Mouse (Mus musculus): ENCODE measurements at regions not wholly inside any gene's neighbourhood (a gene's known extent, or its start where the extent isn't known, plus 50 kb on each side); places are given as distances from the start of the nearest gene placed in this dataset.

GRCm38 (mm10) chr13:72691783-72692729 lies 63.4 kb downstream of the Irx2 start:
- H3K36me3 ChIP-seq (ENCODE audit: control insufficient read depth, insufficient read depth, low read length), result no peaks in the 10 kb centered on the region
- H3K4me1 ChIP-seq (ENCODE audit: control insufficient read depth, insufficient read depth, low read length), result no peaks in the 10 kb centered on the region
- no peak overlapping the region for H3K4me3 ChIP-seq (ENCODE audit: insufficient read depth, low read depth, low read length)
- H3K27me3 ChIP-seq (replicated peaks; ENCODE audit: control insufficient read depth, insufficient read depth, low read length), result no peaks in the 10 kb centered on the region
- DNase-seq, result no peak
- WGBS, result 47% methylated on average over 13 of the region's 13 CpGs
- H3K27ac ChIP-seq (ENCODE audit: insufficient read depth, low read depth, low read length), result no peak overlapping the region
- no peak for TF ChIP-seq CTCF (conservative IDR thresholded peaks at IDR 0.05; ENCODE audit: insufficient read depth, insufficient read length, low read depth, low read length)

- TF ChIP-seq POLR2A (IDR thresholded peaks at IDR 0.05; ENCODE audit: low read depth, low read length), result no peak
- TF ChIP-seq CTCF (conservative IDR thresholded peaks at IDR 0.05; ENCODE audit: insufficient read depth, insufficient read length, low read depth, low read length), result no peak
- DNase-seq, result no peak
- no peak overlapping the region for H3K4me3 ChIP-seq (ENCODE audit: insufficient read depth, low read depth, low read length)
- H3K27me3 ChIP-seq (replicated peaks; ENCODE audit: control insufficient read depth, insufficient read depth, low read length), result no peaks in the 10 kb centered on the region
- H3K27ac ChIP-seq (ENCODE audit: insufficient read depth, low read depth, low read length), result no peak overlapping the region
- no peaks in the 10 kb centered on the region for H3K36me3 ChIP-seq (ENCODE audit: control insufficient read depth, insufficient read depth, low read length)
- WGBS, result 85% methylated on average over 3 of the region's 3 CpGs
- H3K4me1 ChIP-seq (ENCODE audit: control insufficient read depth, insufficient read depth, low read length), result no peaks in the 10 kb centered on the region
Observed at GRCm38 (mm10) chr13:72707469-72707868, 78.8 kb downstream of the Irx2 start.

- WGBS, result 66% methylated on average over 2 of the region's 2 CpGs
- no peak overlapping the region for H3K4me3 ChIP-seq (ENCODE audit: insufficient read depth, low read depth, low read length)
- H3K36me3 ChIP-seq (ENCODE audit: control insufficient read depth, insufficient read depth, low read length), result no peaks in the 10 kb centered on the region
Observed at GRCm38 (mm10) chr13:72708728-72709127, 80.1 kb downstream of the Irx2 start.

GRCm38 (mm10) chr13:72710051-72710450 lies 81.4 kb downstream of the Irx2 start:
- H3K27ac ChIP-seq (ENCODE audit: insufficient read depth, low read depth, low read length), result no peak overlapping the region
- H3K4me3 ChIP-seq (ENCODE audit: insufficient read depth, low read depth, low read length), result no peak overlapping the region
- DNase-seq, result no peak
- TF ChIP-seq CTCF (conservative IDR thresholded peaks at IDR 0.05; ENCODE audit: insufficient read depth, insufficient read length, low read depth, low read length), result no peak
- TF ChIP-seq POLR2A (IDR thresholded peaks at IDR 0.05; ENCODE audit: low read depth, low read length), result no peak
- no peaks in the 10 kb centered on the region for H3K36me3 ChIP-seq (ENCODE audit: control insufficient read depth, insufficient read depth, low read length)
- WGBS, result 62% methylated on average over 5 of the region's 5 CpGs
- no peaks in the 10 kb centered on the region for H3K27me3 ChIP-seq (replicated peaks; ENCODE audit: control insufficient read depth, insufficient read depth, low read length)
- no peaks in the 10 kb centered on the region for H3K4me1 ChIP-seq (ENCODE audit: control insufficient read depth, insufficient read depth, low read length)

More at GRCm38 (mm10) chr13:72708728-72709127, 80.1 kb downstream of the Irx2 start:
- TF ChIP-seq CTCF (conservative IDR thresholded peaks at IDR 0.05; ENCODE audit: insufficient read depth, insufficient read length, low read depth, low read length) (no peak), POLR2A (IDR thresholded peaks at IDR 0.05; ENCODE audit: low read depth, low read length) (no peak)
- Histone ChIP-seq H3K27ac (ENCODE audit: insufficient read depth, low read depth, low read length) (no peak overlapping the region), H3K4me1 (ENCODE audit: control insufficient read depth, insufficient read depth, low read length) (no peaks in the 10 kb centered on the region), H3K27me3 (replicated peaks; ENCODE audit: control insufficient read depth, insufficient read depth, low read length) (no peaks in the 10 kb centered on the region)
- no peak for DNase-seq

GRCm38 (mm10) chr13:72711136-72711535 lies 82.5 kb downstream of the Irx2 start:
- H3K36me3 ChIP-seq (ENCODE audit: control insufficient read depth, insufficient read depth, low read length), result no peaks in the 10 kb centered on the region
- no peak overlapping the region for H3K4me3 ChIP-seq (ENCODE audit: insufficient read depth, low read depth, low read length)
- no peak overlapping the region for H3K27ac ChIP-seq (ENCODE audit: insufficient read depth, low read depth, low read length)
- no peaks in the 10 kb centered on the region for H3K27me3 ChIP-seq (replicated peaks; ENCODE audit: control insufficient read depth, insufficient read depth, low read length)
- 29% methylated on average over 8 of the region's 8 CpGs for WGBS
- no peak for DNase-seq
- TF ChIP-seq CTCF (conservative IDR thresholded peaks at IDR 0.05; ENCODE audit: insufficient read depth, insufficient read length, low read depth, low read length), result no peak
- no peak for TF ChIP-seq POLR2A (IDR thresholded peaks at IDR 0.05; ENCODE audit: low read depth, low read length)
- no peaks in the 10 kb centered on the region for H3K4me1 ChIP-seq (ENCODE audit: control insufficient read depth, insufficient read depth, low read length)

GRCm38 (mm10) chr13:72711842-72712330 lies 83.3 kb downstream of the Irx2 start:
- Histone ChIP-seq H3K4me1 (ENCODE audit: control insufficient read depth, insufficient read depth, low read length) (no peaks in the 10 kb centered on the region), H3K4me3 (ENCODE audit: insufficient read depth, low read depth, low read length) (no peak overlapping the region), H3K27ac (ENCODE audit: insufficient read depth, low read depth, low read length) (no peak overlapping the region), H3K36me3 (ENCODE audit: control insufficient read depth, insufficient read depth, low read length) (no peaks in the 10 kb centered on the region), H3K27me3 (replicated peaks; ENCODE audit: control insufficient read depth, insufficient read depth, low read length) (no peaks in the 10 kb centered on the region)
- 56% methylated on average over 4 of the region's 4 CpGs for WGBS
- TF ChIP-seq CTCF (conservative IDR thresholded peaks at IDR 0.05; ENCODE audit: insufficient read depth, insufficient read length, low read depth, low read length) (no peak), POLR2A (IDR thresholded peaks at IDR 0.05; ENCODE audit: low read depth, low read length) (no peak)
- no peak for DNase-seq

- no peak overlapping the region for H3K4me3 ChIP-seq (ENCODE audit: insufficient read depth, low read depth, low read length)
- H3K36me3 ChIP-seq (ENCODE audit: control insufficient read depth, insufficient read depth, low read length), result no peaks in the 10 kb centered on the region
- no peaks in the 10 kb centered on the region for H3K4me1 ChIP-seq (ENCODE audit: control insufficient read depth, insufficient read depth, low read length)
- 63% methylated on average over 7 of the region's 7 CpGs for WGBS
- TF ChIP-seq POLR2A (IDR thresholded peaks at IDR 0.05; ENCODE audit: low read depth, low read length) (no peak), CTCF (conservative IDR thresholded peaks at IDR 0.05; ENCODE audit: insufficient read depth, insufficient read length, low read depth, low read length) (no peak)
- no peak for DNase-seq
- no peak overlapping the region for H3K27ac ChIP-seq (ENCODE audit: insufficient read depth, low read depth, low read length)
- no peaks in the 10 kb centered on the region for H3K27me3 ChIP-seq (replicated peaks; ENCODE audit: control insufficient read depth, insufficient read depth, low read length)
Observed at GRCm38 (mm10) chr13:72714793-72715192, 86.2 kb downstream of the Irx2 start.
